ENCODE assay signal across 8 mouse cellular contexts in the genomic region with DNA sequence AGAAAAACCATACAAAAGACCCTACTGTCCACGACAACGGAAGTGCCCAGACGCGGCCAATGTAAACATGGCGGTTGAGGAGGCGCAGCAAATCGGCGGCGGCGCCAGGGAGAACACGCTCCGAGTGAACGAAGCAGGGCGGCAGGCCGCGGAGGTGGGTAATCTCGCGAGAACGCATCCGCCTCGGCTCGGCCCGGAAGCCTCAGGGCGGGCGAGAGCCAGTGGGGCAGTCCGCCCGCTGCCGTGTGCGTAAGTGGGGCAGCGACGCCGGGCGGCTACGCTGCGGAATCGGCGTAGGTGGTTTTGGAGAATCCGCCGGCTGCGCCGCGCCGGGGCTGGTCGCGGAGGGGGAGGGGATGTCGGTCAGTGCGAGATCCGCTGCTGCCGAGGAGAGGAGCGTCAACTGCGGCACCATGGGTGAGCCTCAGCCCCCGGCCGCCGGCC. TPM values are rescaled to one million over a fixed set of nuclear protein-coding genes. Genes with fewer than 3 reads are reported as not detected.
DNase-seq lines count a peak whose midpoint lies in the region; ATAC-seq and TF ChIP-seq lines count a peak whose summit lies in the region.

Gene Sept7 (plus strand): TSS at position 157 of the 444 bp plus-strand sequence.

- H3K27me3 ChIP-seq in heart, embryonic 12.5 days (replicated peaks) = no peaks in the 10 kb centered on the region
- H3K27me3 ChIP-seq in kidney, postnatal 0 days (ENCODE audit: insufficient read depth, low read length) = no peaks in the 10 kb centered on the region
- no peaks in the 10 kb centered on the region for H3K27me3 ChIP-seq in liver, embryonic 11.5 days (replicated peaks; ENCODE audit: control insufficient read depth, insufficient read depth, low read length)
- H3K27me3 ChIP-seq in stomach, embryonic 14.5 days (ENCODE audit: control insufficient read depth, insufficient read depth, low read length) = no peaks in the 10 kb centered on the region

- peak; percentile 93 for ATAC-seq in erythroid progenitor cell, adult 5-6 weeks (replicated peaks; ENCODE audit: low FRiP score, poor library complexity, severe bottlenecking)
- peak; percentile 98 for ATAC-seq in heart, embryonic 12.5 days (ENCODE audit: insufficient number of reproducible peaks, low FRiP score)
- peak; percentile 98 for ATAC-seq in kidney, postnatal 0 days (replicated peaks; ENCODE audit: low FRiP score, low read depth)
- peak; percentile 97 for ATAC-seq in liver, embryonic 11.5 days (replicated peaks; ENCODE audit: low FRiP score)
- ATAC-seq in stomach, embryonic 14.5 days (ENCODE audit: insufficient number of reproducible peaks, insufficient read depth, low FRiP score, low read depth) = peak; percentile 98

- no peaks in the 10 kb centered on the region for H3K36me3 ChIP-seq in heart, embryonic 12.5 days
- H3K36me3 ChIP-seq in kidney, postnatal 0 days (ENCODE audit: insufficient read depth, low read length) = no peaks in the 10 kb centered on the region
- H3K36me3 ChIP-seq in liver, embryonic 11.5 days (ENCODE audit: control insufficient read depth, insufficient read depth, low read length) = no peaks in the 10 kb centered on the region
- H3K36me3 ChIP-seq in stomach, embryonic 14.5 days (ENCODE audit: control insufficient read depth, insufficient read depth, low read length) = no peaks in the 10 kb centered on the region

- no peak for TF ChIP-seq CTCF in kidney, postnatal 0 days (IDR thresholded peaks at IDR 0.05; ENCODE audit: low read depth)

- no peaks in the 10 kb centered on the region for H3K9me3 ChIP-seq in heart, embryonic 12.5 days (replicated peaks)
- H3K9me3 ChIP-seq in kidney, postnatal 0 days (replicated peaks; ENCODE audit: low read length) = no peaks in the 10 kb centered on the region
- no peaks in the 10 kb centered on the region for H3K9me3 ChIP-seq in liver, embryonic 11.5 days (ENCODE audit: control insufficient read depth, low read length)
- H3K9me3 ChIP-seq in stomach, embryonic 14.5 days (ENCODE audit: control insufficient read depth, low read depth, low read length) = no peaks in the 10 kb centered on the region

- H3K4me3 ChIP-seq in heart, embryonic 12.5 days = peak within 1 kb of the TSS; percentile 99
- peak within 1 kb of the TSS; percentile 89 for H3K4me3 ChIP-seq in kidney, postnatal 0 days (replicated peaks; ENCODE audit: low read depth, low read length)
- H3K4me3 ChIP-seq in liver, embryonic 11.5 days (ENCODE audit: low read depth, low read length) = peak within 1 kb of the TSS; percentile 99
- H3K4me3 ChIP-seq in stomach, embryonic 14.5 days (ENCODE audit: low read depth, low read length) = peak within 1 kb of the TSS; percentile 99

- peak within 1 kb of the TSS; percentile 88 for H3K4me2 ChIP-seq in heart, embryonic 12.5 days
- H3K4me2 ChIP-seq in kidney, postnatal 0 days (ENCODE audit: low read length) = peak within 1 kb of the TSS; percentile 80
- peak within 1 kb of the TSS; percentile 81 for H3K4me2 ChIP-seq in liver, embryonic 11.5 days
- H3K4me2 ChIP-seq in stomach, embryonic 14.5 days (replicated peaks; ENCODE audit: low read depth, low read length) = peak within 1 kb of the TSS; percentile 78

- WGBS in heart, embryonic 12.5 days = under 1% methylated on average over 51 of the region's 54 CpGs
- under 1% methylated on average over 46 of the region's 54 CpGs for WGBS in kidney, postnatal 0 days
- under 1% methylated on average over 51 of the region's 54 CpGs for WGBS in liver, embryonic 11.5 days
- under 1% methylated on average over 53 of the region's 54 CpGs for WGBS in stomach, embryonic 14.5 days

- peak within 1 kb of the TSS; percentile 99 for H3K27ac ChIP-seq in heart, embryonic 12.5 days (ENCODE audit: poor library complexity, severe bottlenecking)
- H3K27ac ChIP-seq in kidney, postnatal 0 days = peak within 1 kb of the TSS; percentile 99
- peak within 1 kb of the TSS; percentile 99 for H3K27ac ChIP-seq in liver, embryonic 11.5 days (ENCODE audit: low read depth, low read length)
- peak within 1 kb of the TSS; percentile 99 for H3K27ac ChIP-seq in stomach, embryonic 14.5 days (ENCODE audit: low read length)

- peaks cover 14% of the 10 kb centered on the region for H3K4me1 ChIP-seq in heart, embryonic 12.5 days (replicated peaks)
- no peaks in the 10 kb centered on the region for H3K4me1 ChIP-seq in kidney, postnatal 0 days (replicated peaks; ENCODE audit: insufficient read depth, low read length)
- peaks cover 15% of the 10 kb centered on the region for H3K4me1 ChIP-seq in liver, embryonic 11.5 days (replicated peaks; ENCODE audit: control insufficient read depth, insufficient read depth, low read length)
- peaks cover 13% of the 10 kb centered on the region for H3K4me1 ChIP-seq in stomach, embryonic 14.5 days (ENCODE audit: control insufficient read depth, insufficient read depth, low read length)

- H3K9ac ChIP-seq in heart, embryonic 12.5 days = peak within 1 kb of the TSS; percentile 99
- peak within 1 kb of the TSS; percentile 96 for H3K9ac ChIP-seq in kidney, postnatal 0 days (ENCODE audit: low read depth, low read length)
- peak within 1 kb of the TSS; percentile 98 for H3K9ac ChIP-seq in liver, embryonic 11.5 days (ENCODE audit: low read depth, low read length)
- H3K9ac ChIP-seq in stomach, embryonic 14.5 days (replicated peaks; ENCODE audit: low read depth, low read length) = peak within 1 kb of the TSS; percentile 96

- peak; percentile 100 for DNase-seq in CD4-positive helper T cell, adult 2 months (ENCODE audit: low read depth, low spot score)
- peak; percentile 95 for DNase-seq in brain, embryonic 18.5 days (ENCODE audit: low read depth, low spot score)
- peak; percentile 98 for DNase-seq in kidney, postnatal 0 days (ENCODE audit: low spot score)
- DNase-seq in liver, embryonic 11.5 days (ENCODE audit: low spot score) = peak; percentile 97
- peak; percentile 99 for DNase-seq in naive thymus-derived CD4-positive, alpha-beta T cell, adult 2 months (ENCODE audit: low read depth)

RNA-seq across cellular contexts. Expression of gene Sept7, which starts in this region (rescaled TPM):
- 169 and 204 TPM in 2 replicates for total RNA-seq in erythroid progenitor cell, adult 5-6 weeks (2015; ENCODE audit: low replicate concordance)
- 170 and 193 TPM in 2 replicates for total RNA-seq in erythroid progenitor cell, adult 5-6 weeks (2017; ENCODE audit: low replicate concordance)
- polyA plus RNA-seq in heart, embryonic 12.5 days (2016; fragmentation: Nextera tagmentation; extraction: Ambion mirVana) = 299 and 306 TPM in 2 replicates
- 262 and 278 TPM in 2 replicates for polyA plus RNA-seq in kidney, postnatal 0 days (2015; fragmentation: Nextera tagmentation; extraction: Ambion mirVana)
- polyA plus RNA-seq in liver, embryonic 11.5 days (2014; fragmentation: Nextera tagmentation; extraction: Ambion mirVana) = 219 and 236 TPM in 2 replicates
- polyA plus RNA-seq in stomach, embryonic 14.5 days (2014; fragmentation: Nextera tagmentation; extraction: Ambion mirVana) = 288 and 302 TPM in 2 replicates

Comparison
In these comparisons a context has a peak if more than half of its experiments do, and no peak if none do; other contexts are left out.
1. Peak in every context shown above with its lines: DNase-seq, ATAC-seq, H3K4me3 ChIP-seq and H3K27ac ChIP-seq.